Mouse (Mus musculus) lung, postnatal 0 days (tissue): ENCODE measurements at regions not wholly inside any gene's neighbourhood (a gene's known extent, or its start where the extent isn't known, plus 50 kb on each side); places are given as distances from the start of the nearest gene placed in this dataset.

Experiments
- CTCF ChIP-seq: IDR thresholded peaks from 2 replicates; pipeline ENCODE4 v1.5.1; 2016; ENCODE audit warnings: antibody characterized with exemption, mild to moderate bottlenecking
- EP300 ChIP-seq: IDR thresholded peaks from 2 replicates; pipeline ENCODE4 v1.6.1; 2016; ENCODE audit warnings: antibody characterized with exemption, mild to moderate bottlenecking, control low read depth

DNA sequence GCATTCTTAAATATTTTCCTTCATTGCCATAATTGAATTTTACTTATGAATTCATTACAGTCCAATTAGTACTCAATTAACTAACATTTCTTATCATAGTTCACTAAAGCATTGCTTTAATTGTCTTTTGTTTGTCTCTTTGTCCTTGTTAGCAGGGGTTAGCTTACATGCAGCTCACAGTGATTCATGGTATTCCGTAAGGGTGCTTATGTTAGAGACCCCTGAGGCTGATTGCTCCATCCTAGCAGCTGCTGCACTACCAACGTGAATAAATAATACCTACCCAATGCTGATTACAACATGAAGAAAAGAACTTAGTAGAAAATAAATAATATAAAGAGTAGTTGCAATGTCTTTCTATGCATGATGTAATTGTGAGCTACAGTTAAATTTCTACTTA is 791.4 kb downstream of the Epha7 start:
- TF ChIP-seq CTCF (no peak), EP300 (no peak)
